Mouse (Mus musculus): Measurements from ENCODE around the gene Fgd6.

DNA sequence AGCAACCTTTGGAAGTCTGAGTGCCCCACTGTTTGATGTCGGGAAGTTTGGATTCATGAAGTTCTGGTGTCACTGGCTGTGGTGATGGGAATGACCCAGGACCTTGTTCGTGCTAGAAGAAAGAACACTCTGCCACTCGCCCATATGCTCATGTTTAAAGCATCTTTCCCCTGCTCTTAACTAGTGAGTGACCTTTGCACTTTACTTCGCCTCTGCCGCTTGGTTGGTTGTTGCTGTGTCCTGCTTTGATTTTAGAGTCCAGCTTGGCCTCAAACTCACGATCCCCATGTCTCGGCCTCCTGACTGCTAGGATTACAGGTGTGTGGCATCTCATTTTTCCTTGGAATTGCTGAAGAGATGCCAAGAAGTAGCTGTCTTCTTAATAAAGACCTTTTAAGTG lies 35.8 kb downstream of the Fgd6 start:
- no peak for TF ChIP-seq TAL1 (conservative IDR thresholded peaks at IDR 0.05; ENCODE audit: low read depth, low read length)
- TF ChIP-seq CTCF (IDR thresholded peaks at IDR 0.05; ENCODE audit: low read depth, low read length), result no peak

All from G1E (cell line).